Mouse (Mus musculus) heart, adult 2 months (tissue): ENCODE data around the gene Ufd1.

ENCODE experiments used
- CTCF ChIP-seq: fragments of 200-600 bp; IDR thresholded peaks from 2 replicates; pipeline ENCODE4 v1.8.1; 2022; ENCODE audit warnings: antibody characterized with exemption, mild to moderate bottlenecking, moderate library complexity
- POLR2A ChIP-seq: fragments of 200-500 bp; IDR thresholded peaks from 2 replicates; pipeline ENCODE4 v1.6.1; 2011; ENCODE audit warnings: mild to moderate bottlenecking, low read depth, low read length, control low read depth; ENCODE audit not compliant: insufficient read depth

DNA sequence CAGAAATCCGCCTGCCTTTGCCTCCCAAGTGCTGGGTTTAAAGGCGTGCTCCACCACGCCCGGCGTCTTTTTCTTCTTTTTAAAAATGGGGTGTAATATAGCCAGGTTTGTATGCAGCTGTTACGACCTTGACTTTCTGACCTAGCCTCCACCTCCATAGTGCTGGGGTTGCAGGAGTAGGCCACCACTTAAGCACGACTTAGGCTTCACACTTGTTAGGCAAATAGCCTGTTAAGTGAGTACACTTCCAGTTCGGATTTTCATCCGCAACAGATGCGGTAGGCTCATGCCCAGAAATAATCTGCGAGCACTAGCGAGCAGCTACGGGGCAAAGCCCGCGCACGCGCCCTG is 64.5 kb downstream of the Ufd1 start:
- TF ChIP-seq POLR2A (no peak), CTCF (no peak)
